Mouse (Mus musculus) hindbrain, embryonic 11.5 days (tissue): ENCODE measurements around the gene Olfr878. TPM values are rescaled to one million over a fixed set of nuclear protein-coding genes. Genes with fewer than 3 reads are reported as not detected.

Source experiments
- ATAC-seq: fragments of 200-750 bp; cut with Nextera tagmentation; 2 replicates; pipeline ENCODE4 v1.8.0; 2017; ENCODE audit warnings: mild to moderate bottlenecking, moderate TSS enrichment, moderate library complexity; ENCODE audit not compliant: low FRiP score
- DNase-seq: peaks from one replicate; pipeline ENCODE4 v3.0.0-alpha.2; 2015; ENCODE audit warnings: low spot score
- H3K27ac ChIP-seq: fragments of 300-500 bp; sonication (generic); 2 replicates; pipeline ENCODE4 v1.5.1; 2014; ENCODE audit warnings: mild to moderate bottlenecking, low read depth, low read length
- H3K27me3 ChIP-seq: fragments of 300-500 bp; sonication (generic); 2 replicates; pipeline ENCODE4 v1.6.1; 2014; ENCODE audit warnings: mild to moderate bottlenecking, low read length, moderate library complexity, mixed read lengths; ENCODE audit not compliant: control insufficient read depth, insufficient read depth
- H3K36me3 ChIP-seq: fragments of 300-500 bp; sonication (generic); 2 replicates; pipeline ENCODE4 v1.6.1; 2014; ENCODE audit warnings: mild to moderate bottlenecking, low read length, moderate library complexity, mixed read lengths; ENCODE audit not compliant: control insufficient read depth, insufficient read depth
- H3K4me1 ChIP-seq: fragments of 300-500 bp; sonication (generic); replicated peaks from 2 replicates; pipeline ENCODE4 v1.6.1; 2014; ENCODE audit warnings: low read length, mixed read lengths; ENCODE audit not compliant: control insufficient read depth, insufficient read depth
- H3K4me2 ChIP-seq: fragments of 300-500 bp; sonication (generic); replicated peaks from 2 replicates; pipeline ENCODE4 v1.6.1; 2014; ENCODE audit warnings: mild to moderate bottlenecking, low read depth, low read length
- H3K4me3 ChIP-seq: fragments of 300-500 bp; sonication (generic); 2 replicates; pipeline ENCODE4 v1.5.1; 2014; ENCODE audit warnings: low read depth, low read length
- H3K9ac ChIP-seq: fragments of 300-500 bp; sonication (generic); 2 replicates; pipeline ENCODE4 v1.6.1; 2014; ENCODE audit warnings: low read depth, low read length
- H3K9me3 ChIP-seq: fragments of 300-500 bp; sonication (generic); 2 replicates; pipeline ENCODE4 v1.6.1; 2016; ENCODE audit warnings: low read length; ENCODE audit not compliant: control insufficient read depth
- WGBS: fragments of 180-500 bp; shearing (Covaris S2); extraction: QIAGEN DNeasy Blood & Tissue Kit; methylation state at CpG from one replicate; pipeline ENCODE4 v1.1.7; 2014; 5-methylcytosine and 5-hydroxymethylcytosine counted together
- polyA plus RNA-seq: library from polyadenylated mRNA; unstranded; fragments of >200 nt; fragmentation: Nextera tagmentation; extraction: Ambion mirVana; gene quantifications from 2 replicates; pipeline ENCODE4 v1.2.1, GENCODE M21; 2014

Olfr878 gene
- not detected in 2 replicates for polyA plus RNA-seq

- no peak for DNase-seq
- H3K4me2 ChIP-seq, result no peak within 1 kb of the TSS
- no peaks in the 10 kb centered on the region for H3K4me1 ChIP-seq
- H3K36me3 ChIP-seq, result no peaks in the 10 kb centered on the region
- no peak within 1 kb of the TSS for H3K4me3 ChIP-seq
- H3K9me3 ChIP-seq, result no peaks in the 10 kb centered on the region
- 79% methylated on average over 2 of the region's 2 CpGs for WGBS
- no peak within 1 kb of the TSS for H3K27ac ChIP-seq
- no peak within 1 kb of the TSS for H3K9ac ChIP-seq
- no peak for ATAC-seq
- no peaks in the 10 kb centered on the region for H3K27me3 ChIP-seq
Observed at GRCm38 (mm10) chr9:37917540-37917939, at the start of gene Olfr878. Olfr878 (plus strand) TSS chr9:37917840.

- 77% methylated on average over 1 of the region's 1 CpGs for WGBS
- no peaks in the 10 kb centered on the region for H3K4me1 ChIP-seq
- H3K9ac ChIP-seq, result no peak overlapping the region
Observed at GRCm38 (mm10) chr9:37870246-37870645, 47.4 kb upstream of the Olfr878 start.

GRCm38 (mm10) chr9:37871097-37871496 lies 46.5 kb upstream of the Olfr878 start:
- DNase-seq, result no peak
- H3K4me1 ChIP-seq, result no peaks in the 10 kb centered on the region
- WGBS, result 76% methylated on average over 1 of the region's 1 CpGs

More at GRCm38 (mm10) chr9:37870246-37870645, 47.4 kb upstream of the Olfr878 start:
- DNase-seq, result no peak
- no peaks in the 10 kb centered on the region for H3K36me3 ChIP-seq
- no peak for ATAC-seq
- H3K4me2 ChIP-seq, result no peak overlapping the region
- H3K27ac ChIP-seq, result no peak overlapping the region
- H3K9me3 ChIP-seq, result no peaks in the 10 kb centered on the region
- no peak overlapping the region for H3K4me3 ChIP-seq
- H3K27me3 ChIP-seq, result no peaks in the 10 kb centered on the region

GRCm38 (mm10) chr9:37871536-37871935 lies 46.1 kb upstream of the Olfr878 start:
- no peaks in the 10 kb centered on the region for H3K4me1 ChIP-seq
- H3K27ac ChIP-seq, result no peak overlapping the region
- H3K4me3 ChIP-seq, result no peak overlapping the region
- no peak overlapping the region for H3K9ac ChIP-seq
- H3K36me3 ChIP-seq, result no peaks in the 10 kb centered on the region
- H3K4me2 ChIP-seq, result no peak overlapping the region
- DNase-seq (no peak), ATAC-seq (no peak)
- WGBS, result 63% methylated on average over 1 of the region's 1 CpGs
- no peaks in the 10 kb centered on the region for H3K9me3 ChIP-seq
- H3K27me3 ChIP-seq, result no peaks in the 10 kb centered on the region

More at GRCm38 (mm10) chr9:37871097-37871496, 46.5 kb upstream of the Olfr878 start:
- no peak for ATAC-seq
- Histone ChIP-seq H3K36me3 (no peaks in the 10 kb centered on the region), H3K27ac (no peak overlapping the region), H3K4me2 (no peak overlapping the region), H3K9ac (no peak overlapping the region), H3K9me3 (no peaks in the 10 kb centered on the region), H3K27me3 (no peaks in the 10 kb centered on the region), H3K4me3 (no peak overlapping the region)

- Histone ChIP-seq H3K4me1 (no peaks in the 10 kb centered on the region), H3K9ac (no peak overlapping the region), H3K27me3 (no peaks in the 10 kb centered on the region), H3K4me3 (no peak overlapping the region), H3K36me3 (no peaks in the 10 kb centered on the region), H3K4me2 (no peak overlapping the region), H3K9me3 (no peaks in the 10 kb centered on the region), H3K27ac (no peak overlapping the region)
- no peak for DNase-seq
- no peak for ATAC-seq
- 36% methylated on average over 2 of the region's 2 CpGs for WGBS
Observed at GRCm38 (mm10) chr9:37890960-37891359, 26.7 kb upstream of the Olfr878 start.

- Histone ChIP-seq H3K36me3 (no peaks in the 10 kb centered on the region), H3K4me1 (no peaks in the 10 kb centered on the region), H3K27me3 (no peaks in the 10 kb centered on the region), H3K9me3 (no peaks in the 10 kb centered on the region), H3K4me3 (no peak within 1 kb of the TSS), H3K4me2 (no peak within 1 kb of the TSS), H3K27ac (no peak within 1 kb of the TSS), H3K9ac (no peak within 1 kb of the TSS)
- ATAC-seq, result no peak
- WGBS, result 21% methylated on average over 2 of the region's 2 CpGs
- DNase-seq, result no peak
Observed at GRCm38 (mm10) chr9:37896661-37897060, 21.0 kb upstream of the Olfr878 start, which contains the start of gene Olfr145. Olfr145 (plus strand) TSS chr9:37896724.

- no peak overlapping the region for H3K9ac ChIP-seq
- DNase-seq, result no peak
- no peaks in the 10 kb centered on the region for H3K4me1 ChIP-seq
- no peak overlapping the region for H3K27ac ChIP-seq
- H3K4me2 ChIP-seq, result no peak overlapping the region
- WGBS, result 76% methylated on average over 3 of the region's 3 CpGs
- no peaks in the 10 kb centered on the region for H3K27me3 ChIP-seq
- no peak overlapping the region for H3K4me3 ChIP-seq
- H3K36me3 ChIP-seq, result no peaks in the 10 kb centered on the region
- H3K9me3 ChIP-seq, result no peaks in the 10 kb centered on the region
- no peak for ATAC-seq
Observed at GRCm38 (mm10) chr9:37905555-37905954, 12.1 kb upstream of the Olfr878 start.

GRCm38 (mm10) chr9:37918018-37918417 lies 378 bp downstream of the Olfr878 start:
- H3K4me1 ChIP-seq, result no peaks in the 10 kb centered on the region
- H3K27me3 ChIP-seq, result no peaks in the 10 kb centered on the region
- H3K27ac ChIP-seq, result no peak overlapping the region

GRCm38 (mm10) chr9:37924194-37924593 lies 6.6 kb downstream of the Olfr878 start:
- WGBS, result 90% methylated on average over 5 of the region's 5 CpGs
- Histone ChIP-seq H3K36me3 (no peaks in the 10 kb centered on the region), H3K4me2 (no peak overlapping the region), H3K4me1 (no peaks in the 10 kb centered on the region), H3K4me3 (no peak overlapping the region), H3K27me3 (no peaks in the 10 kb centered on the region), H3K27ac (no peak overlapping the region), H3K9me3 (no peaks in the 10 kb centered on the region), H3K9ac (no peak overlapping the region)
- DNase-seq (no peak), ATAC-seq (no peak)

More at GRCm38 (mm10) chr9:37918018-37918417, 378 bp downstream of the Olfr878 start:
- Histone ChIP-seq H3K9me3 (no peaks in the 10 kb centered on the region), H3K36me3 (no peaks in the 10 kb centered on the region), H3K4me3 (no peak overlapping the region), H3K9ac (no peak overlapping the region), H3K4me2 (no peak overlapping the region)
- ATAC-seq, result no peak
- DNase-seq, result no peak
- 59% methylated on average over 1 of the region's 1 CpGs for WGBS
